Mouse (Mus musculus) midbrain, postnatal 0 days (tissue): Measurements from ENCODE around the gene Arf6. TPM values are rescaled to one million over a fixed set of nuclear protein-coding genes. Genes with fewer than 3 reads are reported as not detected.
A peak's percentile ranks its signal among the peaks of the same experiment; 100 is the strongest.

Source experiments
- ATAC-seq: fragments of 200-750 bp; cut with Nextera tagmentation; 2 replicates; pipeline ENCODE4 v1.8.0; 2017; ENCODE audit warnings: moderate number of reproducible peaks, mild to moderate bottlenecking, moderate TSS enrichment, moderate library complexity; ENCODE audit not compliant: low FRiP score
- DNase-seq: peaks from one replicate; pipeline ENCODE4 v3.0.0-alpha.2; 2015; ENCODE audit warnings: low spot score
- H3K27ac ChIP-seq: fragments of 300-500 bp; sonication (generic); 2 replicates; pipeline ENCODE4 v1.5.1; 2014; ENCODE audit warnings: low read depth, mild to moderate bottlenecking, low read length, mixed read lengths
- H3K27me3 ChIP-seq: fragments of 300-500 bp; sonication (generic); 2 replicates; pipeline ENCODE4 v1.6.1; 2014; ENCODE audit warnings: low read length, control low read depth, mixed read lengths; ENCODE audit not compliant: insufficient read depth
- H3K36me3 ChIP-seq: fragments of 300-500 bp; sonication (generic); 2 replicates; pipeline ENCODE4 v1.6.1; 2014; ENCODE audit warnings: low read length, control low read depth, mixed read lengths; ENCODE audit not compliant: insufficient read depth
- H3K4me1 ChIP-seq: fragments of 300-500 bp; sonication (generic); 2 replicates; pipeline ENCODE4 v1.6.1; 2014; ENCODE audit warnings: mild to moderate bottlenecking, control low read depth, antibody characterized with exemption, low read length, mixed read lengths; ENCODE audit not compliant: insufficient read depth
- H3K4me2 ChIP-seq: fragments of 300-500 bp; sonication (generic); 2 replicates; pipeline ENCODE4 v1.6.1; 2014; ENCODE audit warnings: low read depth, mild to moderate bottlenecking, low read length, mixed read lengths; ENCODE audit not compliant: poor library complexity, severe bottlenecking
- H3K4me3 ChIP-seq: fragments of 300-500 bp; sonication (generic); 2 replicates; pipeline ENCODE4 v1.5.1; 2014; ENCODE audit warnings: low read depth, mild to moderate bottlenecking, low read length, moderate library complexity
- H3K9ac ChIP-seq: fragments of 300-500 bp; sonication (generic); replicated peaks from 2 replicates; pipeline ENCODE4 v1.6.1; 2014; ENCODE audit warnings: mild to moderate bottlenecking, low read length, moderate library complexity, mixed read lengths; ENCODE audit not compliant: poor library complexity, severe bottlenecking
- H3K9me3 ChIP-seq: fragments of 300-500 bp; sonication (generic); 2 replicates; pipeline ENCODE4 v1.6.1; 2016; ENCODE audit warnings: low read length, control low read depth
- CTCF ChIP-seq: IDR thresholded peaks from 2 replicates; pipeline ENCODE4 v1.5.1; 2016; ENCODE audit warnings: antibody characterized with exemption, mild to moderate bottlenecking
- WGBS: fragments of 180-500 bp; shearing (Covaris S2); extraction: QIAGEN DNeasy Blood & Tissue Kit; methylation state at CpG from one replicate; pipeline ENCODE4 v1.1.7; 2014; 5-methylcytosine and 5-hydroxymethylcytosine counted together
- polyA plus RNA-seq: library from polyadenylated mRNA; unstranded; fragments of >200 nt; fragmentation: Nextera tagmentation; extraction: Ambion mirVana; gene quantifications from 2 replicates; pipeline ENCODE4 v1.2.1, GENCODE M21; 2015
- total RNA-seq: library from RNA; depleted of rRNA; stranded (reverse); fragments of >200 nt; gene quantifications from 2 replicates; pipeline ENCODE4 v1.2.3, GENCODE M21; 2014

The Arf6 gene
- total and polyA plus RNA-seq, 2 experiments from 2014 or later = 42.0 to 122 TPM

DNA sequence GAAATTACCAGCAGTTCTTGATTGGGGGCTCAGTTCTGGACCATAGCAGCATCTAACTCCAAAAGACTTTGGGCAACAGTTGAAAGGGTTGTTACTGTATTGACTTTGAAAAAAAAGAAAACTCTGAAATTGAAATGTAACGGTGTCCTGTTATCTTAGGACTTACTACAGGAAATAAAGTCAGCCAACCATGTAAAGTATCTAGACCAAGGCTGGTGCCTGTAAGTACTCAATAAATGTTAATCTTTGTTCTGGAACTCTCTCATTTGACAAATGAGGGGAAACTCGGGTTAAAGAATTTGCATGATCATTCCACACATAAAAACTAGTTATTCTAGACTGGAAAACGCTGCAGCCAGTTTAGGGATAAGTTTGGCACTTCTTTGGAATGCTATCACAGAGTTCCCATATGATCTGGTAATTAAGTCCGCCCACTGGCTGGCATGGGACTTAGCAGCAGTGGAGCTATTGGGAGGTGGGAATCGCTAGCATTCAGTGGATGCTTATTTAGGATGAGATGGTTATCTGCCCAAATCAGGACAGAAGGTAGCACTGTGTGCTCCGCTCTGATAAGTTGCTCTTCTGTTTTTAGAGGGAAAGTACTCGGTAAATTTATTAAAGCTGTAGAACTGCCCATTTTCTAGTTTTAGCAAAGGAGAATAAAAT is 17.5 kb downstream of the Arf6 start:
- Histone ChIP-seq H3K4me3 (no peak overlapping the region), H3K4me1 (no peaks in the 10 kb centered on the region), H3K27ac (no peak overlapping the region), H3K36me3 (no peaks in the 10 kb centered on the region), H3K4me2 (no peak overlapping the region), H3K9ac (no peak overlapping the region), H3K27me3 (no peaks in the 10 kb centered on the region), H3K9me3 (no peaks in the 10 kb centered on the region)
- 68% methylated on average over 7 of the region's 7 CpGs for WGBS
- DNase-seq (peak; percentile 6), ATAC-seq (no peak)
- no peak for TF ChIP-seq CTCF

DNA sequence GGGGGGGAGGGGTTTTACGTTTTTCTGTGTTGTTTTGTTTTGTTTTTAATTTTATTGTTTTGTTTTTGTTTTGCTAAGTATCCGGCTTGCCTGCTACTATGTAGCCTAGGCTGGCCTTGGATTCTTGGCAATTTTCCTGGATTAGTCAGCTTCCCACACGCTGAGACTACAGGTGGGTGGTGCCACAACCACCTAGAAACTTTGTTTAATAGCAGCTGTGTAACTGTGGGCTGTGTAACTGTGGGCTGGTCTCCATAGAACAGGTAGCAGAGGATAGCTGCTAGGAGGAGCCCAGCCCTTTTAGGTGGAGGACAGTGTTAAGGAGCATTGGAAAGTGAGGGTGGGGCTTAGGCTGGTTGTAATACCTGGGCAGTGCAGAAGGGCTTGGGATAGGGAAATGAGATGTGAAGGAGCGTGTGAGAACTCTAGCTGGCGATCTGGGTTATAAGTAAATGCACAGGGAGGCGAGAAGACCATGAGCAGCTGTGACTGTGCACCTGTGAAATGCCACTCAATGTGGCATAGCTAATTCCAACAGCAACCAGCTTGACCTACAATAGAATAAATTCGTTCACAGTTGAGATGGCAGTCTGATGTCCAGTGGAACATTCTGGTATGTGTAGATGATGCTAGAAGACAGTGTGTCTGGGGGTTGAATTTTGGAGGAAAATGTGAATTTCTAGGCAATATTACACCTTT is 18.2 kb downstream of the Arf6 start:
- no peaks in the 10 kb centered on the region for H3K27me3 ChIP-seq
- no peak overlapping the region for H3K9ac ChIP-seq
- H3K4me1 ChIP-seq = no peaks in the 10 kb centered on the region
- H3K9me3 ChIP-seq = no peaks in the 10 kb centered on the region
- DNase-seq = no peak
- ATAC-seq = no peak
- no peak overlapping the region for H3K4me3 ChIP-seq
- no peak for TF ChIP-seq CTCF
- H3K4me2 ChIP-seq = no peak overlapping the region
- H3K36me3 ChIP-seq = no peaks in the 10 kb centered on the region
- no peak overlapping the region for H3K27ac ChIP-seq
- 80% methylated on average over 7 of the region's 7 CpGs for WGBS

DNA sequence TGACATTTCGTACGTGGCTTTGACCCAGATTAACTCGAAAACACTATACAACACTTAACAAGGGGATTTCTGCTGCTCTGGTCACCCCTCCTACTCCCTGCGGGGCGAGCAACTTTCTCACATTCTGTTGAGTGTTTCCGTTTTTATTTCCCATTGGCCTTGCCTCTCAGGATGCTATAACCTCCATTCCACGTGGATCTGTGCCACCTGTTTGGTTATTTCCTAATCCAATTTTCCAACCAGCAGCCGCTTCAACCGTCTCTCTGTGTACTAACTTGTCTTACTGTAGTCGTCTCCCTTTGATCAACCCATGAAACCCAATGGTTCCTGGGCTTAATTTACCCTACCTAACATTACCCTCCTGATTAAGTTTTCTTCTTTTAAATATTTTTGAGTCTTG is 21.1 kb downstream of the Arf6 start:
- H3K4me3 ChIP-seq = no peak overlapping the region
- no peaks in the 10 kb centered on the region for H3K27me3 ChIP-seq
- no peak overlapping the region for H3K4me2 ChIP-seq
- 76% methylated on average over 10 of the region's 10 CpGs for WGBS
- no peak overlapping the region for H3K9ac ChIP-seq
- no peaks in the 10 kb centered on the region for H3K9me3 ChIP-seq
- DNase-seq (no peak), ATAC-seq (no peak)
- no peaks in the 10 kb centered on the region for H3K4me1 ChIP-seq
- no peaks in the 10 kb centered on the region for H3K36me3 ChIP-seq
- TF ChIP-seq CTCF = no peak
- no peak overlapping the region for H3K27ac ChIP-seq

DNA sequence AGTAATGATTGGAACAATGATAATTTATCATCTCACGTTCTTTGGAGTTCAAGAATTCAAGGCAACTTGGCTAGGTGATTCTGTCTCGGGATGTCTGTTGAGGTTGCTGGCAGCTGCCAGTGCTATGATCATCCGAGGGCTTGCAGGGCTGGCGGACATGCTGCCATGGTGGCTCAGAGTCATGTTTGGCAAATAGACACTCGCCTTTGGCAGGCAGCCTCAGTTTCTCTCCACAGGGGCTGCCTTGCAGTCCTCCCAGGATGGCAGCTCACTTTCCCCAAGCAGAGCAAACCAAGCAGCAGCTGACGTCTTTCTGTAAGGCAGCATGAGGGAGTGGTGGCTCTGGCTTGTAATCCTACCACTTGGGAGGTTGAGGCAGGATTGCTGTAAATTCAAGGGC is 22.5 kb downstream of the Arf6 start:
- WGBS = 84% methylated on average over 6 of the region's 6 CpGs
- DNase-seq = peak; percentile 70
- Histone ChIP-seq H3K4me2 (no peak overlapping the region), H3K9me3 (no peaks in the 10 kb centered on the region), H3K9ac (no peak overlapping the region), H3K36me3 (no peaks in the 10 kb centered on the region), H3K4me1 (no peaks in the 10 kb centered on the region), H3K4me3 (no peak overlapping the region), H3K27me3 (no peaks in the 10 kb centered on the region), H3K27ac (no peak overlapping the region)
- no peak for ATAC-seq
- no peak for TF ChIP-seq CTCF

DNA sequence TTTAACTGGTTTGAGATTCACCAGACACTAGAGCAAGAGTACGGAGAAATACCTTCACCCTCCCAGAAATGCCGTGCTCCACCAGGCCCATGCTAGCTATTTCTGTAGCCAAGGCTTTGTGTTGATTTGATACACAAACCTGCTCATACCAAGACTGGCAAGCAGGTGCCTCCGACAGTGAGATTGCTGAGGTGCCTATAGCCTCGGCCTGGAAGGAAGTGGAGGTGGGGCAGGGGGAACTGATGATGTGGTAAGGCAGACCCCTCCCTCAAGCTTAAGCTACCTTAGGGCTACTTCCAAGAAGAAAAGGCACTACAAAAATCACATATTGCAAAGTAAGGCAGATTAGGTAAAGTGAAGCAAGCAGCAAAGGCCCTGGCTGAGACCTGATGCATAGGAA is 28.4 kb downstream of the Arf6 start:
- no peaks in the 10 kb centered on the region for H3K36me3 ChIP-seq
- no peak overlapping the region for H3K4me3 ChIP-seq
- no peak overlapping the region for H3K9ac ChIP-seq
- H3K27ac ChIP-seq = no peak overlapping the region
- no peaks in the 10 kb centered on the region for H3K4me1 ChIP-seq
- DNase-seq = no peak
- TF ChIP-seq CTCF = no peak
- 82% methylated on average over 4 of the region's 4 CpGs for WGBS
- no peaks in the 10 kb centered on the region for H3K9me3 ChIP-seq
- H3K4me2 ChIP-seq = no peak overlapping the region
- no peaks in the 10 kb centered on the region for H3K27me3 ChIP-seq
- ATAC-seq = no peak

DNA sequence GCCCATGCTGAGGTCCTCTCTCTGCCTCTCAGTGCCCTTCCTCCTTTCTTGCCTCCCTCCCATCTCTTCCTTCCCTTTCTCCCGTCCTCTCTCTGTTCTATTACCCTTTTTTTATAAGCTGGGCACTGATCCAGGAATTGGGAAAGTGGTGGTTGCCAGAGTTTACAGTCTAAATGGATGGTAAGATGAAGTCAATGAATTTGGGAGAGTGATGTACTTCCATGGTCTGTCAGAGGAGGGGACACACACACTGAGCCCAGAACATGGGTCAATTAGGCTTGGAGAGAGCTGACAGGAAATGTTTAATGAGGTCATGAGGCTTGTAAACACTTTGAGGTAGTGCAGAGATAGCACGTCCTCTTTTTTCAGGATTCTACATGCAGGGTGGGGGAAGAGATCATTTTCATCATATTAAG is 28.9 kb downstream of the Arf6 start:
- Histone ChIP-seq H3K9me3 (no peaks in the 10 kb centered on the region), H3K36me3 (no peaks in the 10 kb centered on the region), H3K4me2 (no peak overlapping the region), H3K4me1 (no peaks in the 10 kb centered on the region), H3K27me3 (no peaks in the 10 kb centered on the region), H3K27ac (no peak overlapping the region), H3K9ac (no peak overlapping the region), H3K4me3 (no peak overlapping the region)
- WGBS = 34% methylated on average over 2 of the region's 2 CpGs
- DNase-seq (no peak), ATAC-seq (no peak)
- TF ChIP-seq CTCF = no peak
